Mouse (Mus musculus) heart, adult 18-20 months (tissue): ENCODE results near the gene Egln1. TPM values are rescaled to one million over a fixed set of nuclear protein-coding genes. Genes with fewer than 3 reads are reported as not detected.

Experiments used
- DNase-seq, 2 experiments: peaks; one replicate each; pipeline ENCODE4 v3.0.0; 2021 to 2022; ENCODE audit warnings: mixed read lengths in 1 of 2
- long read RNA-seq, 2 experiments: library from polyadenylated mRNA; stranded (forward); transcript quantifications; one replicate each; pipeline ENCODE4 v2.0.0; 2021
- total RNA-seq, 2 experiments: library from RNA; stranded (reverse); gene quantifications; 2 replicates each; pipeline ENCODE4 v1.2.3; 2021

The Egln1 gene
- total RNA-seq: 100 to 1,000 TPM; 310 to 331 TPM
- long read RNA-seq, experiment 1, transcript Egln1-201 (5 exons, 3,594 nt): major isoform, 664 of 723 reads
- long read RNA-seq, experiment 1, partial matches to known transcripts: 2 of 723 reads
- long read RNA-seq, experiment 1, other reads (novel, unspliced or antisense): 57 of 723 reads
- long read RNA-seq, experiment 2, transcript Egln1-201 (5 exons, 3,594 nt): major isoform, 288 of 323 reads
- long read RNA-seq, experiment 2, partial matches to known transcripts: 4 of 323 reads
- long read RNA-seq, experiment 2, other reads (novel, unspliced or antisense): 31 of 323 reads

GRCm38 (mm10) chr8:124949209-124950068, at the start of gene Egln1:
Gene Egln1 (minus strand): TSS chr8:124949324.
- DNase-seq: peak; percentile 85 to 91

GRCm38 (mm10) chr8:124995776-124996175, 46.7 kb upstream of the Egln1 start:
- no peak for DNase-seq

GRCm38 (mm10) chr8:124991668-124991926, 42.5 kb upstream of the Egln1 start:
- no peak for DNase-seq

DNA sequence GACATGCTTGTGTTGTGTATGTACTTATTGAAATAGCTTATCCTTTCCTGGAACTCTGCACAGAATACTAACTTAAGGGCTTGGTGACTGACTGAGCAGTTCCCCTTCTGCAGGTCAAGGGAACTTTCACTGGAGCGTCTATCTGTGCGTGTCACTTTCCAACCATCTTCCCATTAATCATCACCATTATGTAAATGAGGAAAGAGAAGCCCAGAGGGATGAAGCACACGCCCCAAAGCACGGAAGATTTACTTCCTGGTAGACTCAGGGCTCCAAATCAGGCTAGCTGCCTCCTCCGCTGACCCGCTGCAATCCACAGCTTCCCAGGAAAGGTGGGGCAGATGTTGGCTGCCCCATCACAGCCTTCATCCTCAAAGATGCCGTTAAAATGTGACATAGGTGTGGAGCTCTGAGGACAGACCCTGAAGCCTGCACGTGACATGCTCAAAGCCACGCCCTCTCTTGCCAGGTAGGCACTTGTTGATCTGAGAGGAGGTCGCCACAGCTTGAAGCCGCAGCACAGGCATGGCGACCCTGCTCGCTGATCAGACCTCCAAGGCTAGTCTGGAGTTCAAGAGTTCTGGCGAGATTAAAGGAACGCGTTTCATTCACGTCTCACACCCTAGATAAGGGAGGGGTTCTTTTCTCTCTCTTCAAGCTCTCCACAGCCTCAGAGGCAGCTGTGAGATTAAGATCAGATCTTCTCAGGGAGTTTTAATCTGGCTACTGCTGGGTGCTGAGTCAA, 42.0 kb upstream of the Egln1 start:
- DNase-seq: no peak

DNA sequence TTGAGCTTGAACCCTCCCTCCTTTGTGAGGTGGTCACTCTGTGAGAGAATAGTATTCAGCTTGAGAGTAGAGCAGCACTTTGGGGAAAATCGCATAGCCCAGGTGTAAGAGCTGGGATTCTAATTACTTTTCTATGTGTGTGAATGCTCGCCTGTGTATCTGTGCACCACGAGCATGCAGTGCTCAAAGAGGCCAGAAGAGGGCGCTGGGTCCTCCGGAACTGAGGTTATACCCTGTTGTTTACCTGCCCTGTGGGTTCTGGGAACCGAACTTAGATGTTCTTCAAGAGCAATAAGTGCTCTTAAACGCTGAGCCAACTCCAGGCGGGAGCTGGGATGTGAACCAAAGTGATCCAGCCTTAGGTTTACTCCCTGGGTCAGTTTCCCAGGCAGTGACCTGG, 31.7 kb upstream of the Egln1 start:
- no peak for DNase-seq

GRCm38 (mm10) chr8:124980036-124980435, 30.9 kb upstream of the Egln1 start:
- no peak for DNase-seq

GRCm38 (mm10) chr8:124978026-124978425, 28.9 kb upstream of the Egln1 start:
- DNase-seq: no peak

GRCm38 (mm10) chr8:124976211-124976610, 27.1 kb upstream of the Egln1 start:
- no peak for DNase-seq

DNA sequence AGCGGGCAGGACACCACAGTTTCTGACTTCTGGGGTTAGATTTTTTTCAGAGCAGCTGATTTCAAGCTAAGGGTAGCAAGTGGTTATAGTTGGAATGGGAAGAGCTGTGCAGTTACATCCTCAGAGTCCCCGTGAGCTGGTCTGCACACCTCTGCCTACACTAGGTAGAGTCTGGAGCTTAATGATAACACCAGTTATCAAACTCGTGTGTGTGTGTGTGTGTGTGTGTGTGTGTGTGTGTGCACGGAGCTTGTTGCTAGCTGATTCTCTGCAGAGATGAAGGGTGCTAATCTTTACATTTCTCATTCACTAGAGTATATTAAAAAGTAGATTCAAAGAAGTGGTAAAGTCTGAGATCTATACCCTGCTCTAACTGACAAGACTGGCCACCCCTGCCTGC, 25.1 kb upstream of the Egln1 start:
- DNase-seq: no peak

DNA sequence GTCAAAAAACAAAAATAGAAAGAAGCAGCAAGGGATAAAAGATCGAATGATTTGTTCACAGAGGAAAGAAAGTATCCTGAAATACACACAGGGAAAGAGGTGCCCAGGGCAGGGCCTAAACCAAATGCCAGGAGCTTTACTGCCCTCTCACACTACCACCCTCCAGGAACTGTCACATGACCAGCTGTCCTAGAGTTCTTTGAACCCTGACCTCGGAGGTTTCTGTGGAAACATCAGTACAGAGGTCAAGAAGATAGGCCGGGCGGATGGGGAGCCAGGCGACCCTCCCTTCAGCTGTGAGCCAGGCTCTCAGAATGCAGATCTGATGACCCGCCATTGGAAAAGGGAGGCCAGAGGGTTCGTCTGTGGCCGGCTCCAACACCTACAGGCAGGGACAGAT, 24.1 kb upstream of the Egln1 start:
- DNase-seq: no peak

- DNase-seq: no peak
Observed at GRCm38 (mm10) chr8:124970312-124970933, 21.3 kb upstream of the Egln1 start.

DNA sequence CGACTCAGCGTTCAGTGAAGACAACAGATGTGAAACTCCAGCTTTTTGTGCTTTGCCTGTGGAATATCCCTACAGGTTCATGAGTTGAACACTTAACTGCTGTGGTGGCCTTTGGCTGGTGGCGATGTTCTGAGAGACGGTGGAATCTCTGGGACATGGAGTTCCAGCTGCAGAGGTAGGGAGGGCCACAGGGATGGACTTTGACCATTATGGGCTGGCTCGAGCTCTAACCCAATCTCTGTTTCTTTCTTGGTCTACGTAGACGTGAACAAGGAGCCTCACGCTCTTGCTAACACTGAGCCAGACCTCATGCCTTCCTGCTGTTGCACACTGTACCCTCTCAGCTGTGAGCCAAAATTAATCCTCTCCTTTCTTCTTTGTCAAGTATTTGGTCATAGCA, 15.8 kb upstream of the Egln1 start:
- DNase-seq: no peak

- DNase-seq: peak in 1 of 2 experiments; percentile 20
Observed at GRCm38 (mm10) chr8:124963246-124963645, 14.1 kb upstream of the Egln1 start.

DNA sequence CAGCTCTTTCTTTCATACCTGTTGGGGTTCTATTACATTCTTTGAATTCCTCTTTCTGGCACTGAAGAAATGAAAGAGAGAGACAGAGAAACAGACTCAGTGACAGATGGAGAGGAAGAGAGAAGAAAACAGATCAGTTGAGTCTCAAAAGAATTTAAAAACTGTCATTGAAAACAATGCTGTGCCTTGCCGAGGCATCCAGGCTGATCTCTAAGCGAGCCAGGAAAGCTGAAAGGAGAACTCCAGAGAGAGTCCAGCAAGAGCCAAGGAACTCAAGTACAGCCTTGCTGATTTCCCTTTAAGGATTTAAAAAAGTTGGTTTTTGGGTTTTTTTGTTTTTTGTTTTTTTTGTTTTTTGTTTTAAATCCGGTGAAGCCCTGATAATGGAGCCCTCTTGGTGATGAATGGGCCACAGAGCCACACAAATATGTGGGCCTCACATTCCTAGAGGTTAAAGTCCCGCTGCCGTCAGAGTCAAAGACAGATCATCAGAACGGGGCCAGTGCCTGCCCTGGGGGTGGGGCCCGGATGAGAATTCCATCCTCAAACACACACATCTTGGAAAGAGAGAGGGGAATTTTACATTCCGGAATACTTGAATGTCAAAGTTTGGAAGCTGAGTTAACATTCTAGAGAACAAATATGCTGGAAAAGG, 11.2 kb upstream of the Egln1 start:
- DNase-seq: no peak

DNA sequence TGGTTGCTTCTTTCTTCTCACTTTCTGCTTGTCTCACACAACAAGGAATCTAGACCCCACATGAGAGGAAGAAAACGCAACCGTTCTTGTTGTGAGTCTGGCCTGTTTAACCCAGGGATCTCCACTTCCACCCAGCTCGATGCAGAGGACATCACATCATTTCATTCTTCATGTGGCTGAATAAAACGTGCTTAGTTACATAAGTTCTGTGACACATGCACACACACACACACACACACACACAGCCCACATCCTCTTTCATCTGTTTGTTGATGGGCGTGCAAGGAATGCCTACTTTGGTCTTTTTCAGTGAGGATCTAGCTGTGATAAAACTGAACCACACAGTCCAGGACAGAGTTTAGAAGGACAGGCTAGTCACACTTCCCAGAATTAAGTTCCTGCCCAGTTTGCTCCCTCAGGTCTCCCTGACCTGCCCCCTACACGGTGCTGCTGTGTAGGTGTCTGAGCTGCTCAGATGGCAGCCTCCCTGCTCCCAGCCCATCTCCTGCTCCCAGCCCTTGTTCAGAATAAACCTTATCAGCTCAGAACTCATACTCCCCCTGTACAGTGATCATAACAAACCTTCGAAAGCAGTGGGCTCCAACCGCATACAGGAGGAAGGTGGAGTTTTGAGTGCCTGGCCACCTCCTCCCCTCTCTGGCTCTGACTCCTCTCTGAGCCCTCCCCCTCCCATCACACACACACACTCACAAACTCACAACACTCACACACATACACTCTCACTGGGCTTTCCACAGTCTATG, 10.5 kb upstream of the Egln1 start:
- no peak for DNase-seq

DNA sequence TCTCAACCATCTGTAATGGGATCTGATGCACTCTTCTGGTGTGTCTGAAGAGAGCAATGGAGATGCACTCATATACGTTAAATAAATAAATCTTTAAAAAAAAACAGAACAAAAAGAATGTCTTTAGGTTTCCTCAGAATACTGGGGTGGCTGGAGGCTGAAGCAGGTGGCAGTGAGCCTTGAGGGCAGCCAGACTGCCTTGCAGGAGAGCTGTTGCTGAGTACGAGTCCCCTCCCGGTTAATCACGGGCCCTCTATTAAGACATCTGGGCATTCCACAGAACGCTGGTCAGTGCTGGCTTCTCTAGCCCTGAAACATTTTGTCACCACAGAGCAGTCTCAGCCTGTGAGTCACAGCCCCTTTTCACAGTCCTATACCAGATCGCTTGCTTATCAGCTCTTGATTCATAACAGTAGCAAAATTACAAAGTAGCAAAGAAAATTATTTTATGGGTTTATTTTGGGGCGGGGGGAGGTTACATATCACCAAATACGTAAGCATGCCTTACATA, 5.5 kb upstream of the Egln1 start:
- DNase-seq: no peak

GRCm38 (mm10) chr8:124953188-124953587, 4.1 kb upstream of the Egln1 start:
- DNase-seq: peak; percentile 66 to 86

- no peak for DNase-seq
Observed at GRCm38 (mm10) chr8:124950865-124951264, 1.7 kb upstream of the Egln1 start.

GRCm38 (mm10) chr8:124950069-124950456, 939 bp upstream of the Egln1 start:
- DNase-seq: no peak

- peak in 1 of 2 experiments; percentile 53 for DNase-seq
Observed at GRCm38 (mm10) chr8:124948733-124949111, 402 bp downstream of the Egln1 start.
